Mouse (Mus musculus): ENCODE results near the gene Jak1.

The Jak1 gene

DNA sequence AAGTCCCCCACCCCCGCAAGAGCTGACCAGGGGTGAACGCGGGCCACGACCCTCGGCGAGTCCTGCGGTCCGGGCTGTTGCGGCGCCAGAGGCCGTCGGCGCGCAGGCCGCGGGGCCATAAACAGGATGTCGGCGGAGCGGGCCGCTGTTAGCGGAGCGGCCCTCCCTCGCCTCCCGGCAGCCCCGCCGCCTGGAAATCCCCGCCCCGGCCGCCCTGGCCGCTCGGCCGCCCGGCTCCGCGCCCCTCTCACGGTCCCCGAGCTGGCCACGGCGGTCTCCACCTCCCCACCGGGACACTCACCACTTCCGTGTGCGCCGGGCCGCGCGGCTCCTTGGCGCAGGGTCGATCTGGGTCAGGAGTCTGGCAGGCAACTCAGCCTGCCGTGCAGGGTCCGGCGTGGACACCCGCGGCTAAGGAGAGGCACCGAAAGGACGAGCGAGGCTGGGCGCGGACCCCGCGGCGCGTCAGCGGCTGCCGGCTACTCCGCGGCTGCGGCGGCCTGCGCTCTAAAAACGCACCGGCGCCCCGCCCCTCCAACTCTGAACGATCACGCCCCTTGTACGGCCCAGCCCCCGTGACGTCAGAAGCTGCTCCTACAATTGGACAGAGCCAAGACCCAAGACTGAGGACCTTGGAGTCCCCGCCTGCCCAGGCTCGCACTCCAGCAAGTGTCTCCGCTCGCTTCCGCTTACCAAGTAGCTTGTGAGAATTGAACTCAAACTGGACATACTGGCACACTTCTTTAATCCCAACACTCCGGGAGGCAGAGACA, at the start of gene Jak1:
Gene Jak1 (minus strand): TSS at position 542 of the 773 bp plus-strand sequence.
- under 1% methylated on average over 84 of the region's 84 CpGs for WGBS

DNA sequence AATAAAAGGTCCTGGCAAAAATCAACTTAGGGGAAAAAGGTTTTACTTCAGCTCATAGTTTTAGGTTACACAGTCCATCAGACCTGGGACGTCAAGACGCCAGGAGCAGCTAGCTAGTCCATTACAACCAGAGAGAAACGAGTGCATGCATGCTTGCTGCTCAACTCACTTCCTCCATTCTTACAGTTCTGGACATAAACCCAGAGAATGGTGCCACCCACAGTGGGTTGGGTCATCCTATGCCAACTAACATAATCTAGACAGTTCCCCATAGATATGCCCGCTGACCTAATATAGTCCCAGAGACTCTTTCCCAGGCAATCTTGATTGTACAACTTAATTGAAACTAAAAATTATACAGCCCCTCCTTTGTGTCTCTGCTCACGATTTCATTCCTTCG, 47.0 kb upstream of the Jak1 start:
- 83% methylated on average over 6 of the region's 6 CpGs for WGBS

DNA sequence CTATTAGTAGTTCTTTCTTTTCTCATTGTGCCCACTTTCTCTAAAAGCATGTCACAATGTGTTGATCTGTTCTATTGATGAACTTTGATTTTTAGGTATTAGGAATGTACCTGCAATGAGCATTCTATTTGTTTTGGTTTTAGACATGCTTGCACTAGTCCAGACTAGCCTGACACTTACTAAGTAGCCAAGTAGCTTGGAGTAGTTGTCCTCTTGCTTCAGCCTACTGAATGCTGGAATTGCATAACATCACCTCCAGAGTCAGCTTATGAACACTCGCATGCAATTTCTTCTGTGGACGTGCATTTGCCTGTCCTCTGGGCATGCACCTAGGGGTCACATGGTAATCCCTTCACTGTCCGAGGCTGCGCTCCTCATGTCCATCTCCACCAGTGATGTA, 43.1 kb upstream of the Jak1 start:
- 93% methylated on average over 4 of the region's 4 CpGs for WGBS

DNA sequence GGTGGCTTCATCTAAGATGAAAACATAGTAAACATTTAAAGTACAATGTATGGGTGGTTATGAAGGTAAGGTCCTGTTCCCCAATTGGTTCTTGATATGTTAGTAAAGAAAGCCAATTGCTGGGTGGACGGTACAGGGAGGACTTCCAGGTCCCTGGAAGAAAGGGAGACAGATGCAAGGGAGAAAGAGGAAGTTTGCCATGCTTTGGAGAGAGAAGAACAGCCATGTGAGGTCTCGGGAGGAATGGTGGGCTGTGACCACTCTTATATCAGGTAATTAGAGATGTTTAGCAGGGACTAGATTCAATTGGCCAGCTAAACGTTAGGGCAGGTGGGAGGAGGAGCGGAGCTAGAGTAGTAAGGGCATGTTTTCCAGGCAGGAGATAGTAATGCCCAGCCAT, 42.2 kb upstream of the Jak1 start:
- 84% methylated on average over 4 of the region's 4 CpGs for WGBS

DNA sequence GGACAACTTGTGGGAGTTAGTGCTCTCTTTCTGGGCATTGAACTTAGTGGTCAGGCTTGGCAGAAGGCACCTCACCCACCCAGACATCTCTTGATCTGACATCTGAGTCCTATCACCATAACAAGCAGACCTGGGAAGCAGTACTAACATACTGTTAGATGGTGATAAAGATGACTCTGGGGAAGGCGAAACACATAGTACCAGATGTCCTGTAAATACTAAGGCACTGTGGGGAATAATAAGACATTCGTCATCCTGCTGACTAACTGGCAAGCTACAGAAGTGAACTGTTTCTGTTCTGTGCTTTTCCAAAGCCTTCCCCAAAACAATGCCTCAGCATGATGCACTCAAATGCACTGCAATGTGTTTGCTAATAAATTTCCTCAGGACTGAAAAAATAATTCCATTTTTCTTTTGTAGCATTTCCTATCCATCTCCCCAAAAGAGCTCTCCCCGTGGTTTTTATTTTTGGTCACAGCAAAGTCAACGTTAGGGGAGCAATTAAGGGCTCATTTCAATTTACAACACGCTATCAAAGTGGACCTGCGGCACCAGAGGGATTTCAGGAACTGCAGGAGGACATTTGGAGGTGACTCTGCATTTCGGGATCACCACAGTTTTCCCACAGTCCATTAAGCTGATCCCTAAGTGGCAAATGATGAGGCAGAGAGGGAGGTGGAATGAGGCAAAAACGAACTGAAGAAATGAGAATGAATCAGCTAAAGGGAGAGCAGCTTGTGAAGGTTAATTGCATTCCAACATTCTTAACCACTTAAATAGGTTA, 41.2 kb upstream of the Jak1 start:
- WGBS = 37% methylated on average over 8 of the region's 8 CpGs

DNA sequence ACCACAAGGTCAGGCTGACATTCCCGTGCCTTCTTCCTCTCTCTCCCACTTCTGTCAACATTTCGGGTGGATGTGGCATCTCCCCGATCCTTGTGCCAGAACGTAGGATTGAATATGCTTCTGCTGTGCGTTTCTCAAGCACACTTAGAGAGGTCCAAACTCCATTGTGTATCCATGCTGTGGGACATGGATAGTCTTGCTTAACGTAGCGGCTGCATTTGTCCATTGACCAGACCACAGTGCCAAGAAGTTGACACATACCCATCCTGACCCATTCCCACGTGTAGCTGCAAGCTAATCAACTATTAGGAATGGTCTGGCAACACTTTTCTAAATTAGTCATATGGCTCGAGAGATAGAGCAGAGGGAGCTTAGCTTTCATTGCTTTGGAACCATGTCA, 40.0 kb upstream of the Jak1 start:
- WGBS = 78% methylated on average over 9 of the region's 9 CpGs

DNA sequence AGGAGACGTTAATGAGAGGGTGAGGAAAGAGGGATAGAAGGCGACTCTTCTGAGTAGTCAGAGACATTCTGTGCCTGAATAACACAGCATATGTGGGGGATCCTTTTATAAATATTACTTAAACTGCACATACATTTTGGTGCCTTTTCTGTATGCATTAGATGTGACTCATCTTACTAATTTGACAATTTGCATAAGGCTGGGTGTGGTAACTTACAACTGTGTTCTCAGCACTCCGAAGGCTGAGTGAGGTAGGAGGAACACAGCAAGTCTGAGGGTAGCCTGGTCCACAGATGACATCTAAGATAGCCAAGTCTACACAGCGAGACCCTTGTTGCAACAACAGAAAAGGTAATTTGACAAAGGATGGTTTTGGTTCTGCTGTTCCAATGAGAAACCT, 39.0 kb upstream of the Jak1 start:
- WGBS = 61% methylated on average over 4 of the region's 4 CpGs

DNA sequence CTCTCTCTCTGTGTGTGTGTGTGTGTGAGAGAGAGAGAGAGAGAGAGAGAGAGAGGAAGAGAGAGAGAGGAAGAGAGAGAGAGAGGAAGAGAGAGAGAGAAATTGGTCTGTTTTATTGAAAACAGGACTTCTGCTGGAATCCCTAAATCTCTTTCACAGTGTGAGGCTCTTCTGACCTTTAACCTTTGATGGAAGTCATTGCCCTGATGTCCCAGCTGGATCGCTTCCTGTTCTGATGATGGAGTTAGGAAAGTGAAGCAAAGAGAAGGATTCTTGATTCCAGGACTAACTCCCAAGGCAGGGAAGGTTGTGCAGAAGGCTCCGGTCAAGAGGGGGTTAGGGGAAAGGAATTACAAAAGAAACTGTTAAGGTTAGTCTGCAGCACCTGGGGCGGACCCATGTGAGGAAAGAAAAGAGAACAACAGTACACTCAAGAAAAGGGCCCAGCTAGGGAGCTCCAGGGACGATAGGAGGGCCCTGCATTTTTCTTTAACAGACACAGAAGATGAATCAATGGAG, 35.4 kb upstream of the Jak1 start:
- WGBS = 90% methylated on average over 4 of the region's 4 CpGs

DNA sequence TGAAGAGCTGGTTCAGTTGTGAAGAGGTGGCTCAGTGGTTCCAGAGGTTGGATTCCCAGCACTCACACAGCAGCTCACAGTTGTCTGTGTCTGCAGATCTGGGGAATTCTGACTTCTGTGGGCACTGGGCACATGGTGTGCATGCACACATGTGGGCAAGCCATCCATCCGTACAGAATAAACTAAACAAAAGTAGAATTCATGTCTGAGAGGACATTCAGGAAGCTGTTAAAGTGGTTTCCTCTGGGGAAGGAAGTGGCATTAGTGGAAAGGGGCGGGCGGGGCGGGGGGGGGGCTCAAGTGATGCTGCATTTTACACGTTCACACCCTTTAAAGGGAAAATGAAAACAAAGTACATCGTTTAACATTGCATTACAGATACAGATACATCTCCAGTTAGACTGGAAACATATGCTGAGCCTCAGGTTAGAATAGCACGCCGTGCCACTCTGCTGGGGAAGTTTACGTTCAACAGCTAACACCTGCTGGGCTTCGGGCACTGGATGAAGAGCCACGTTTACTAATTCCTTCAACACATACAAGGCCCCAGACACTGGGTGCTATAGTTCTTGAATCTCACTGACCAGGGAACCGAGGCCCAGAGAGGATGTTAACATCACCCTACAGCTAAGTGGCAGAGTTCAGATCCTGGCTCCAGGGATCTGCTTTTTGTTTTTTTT, 33.4 kb upstream of the Jak1 start:
- 78% methylated on average over 12 of the region's 12 CpGs for WGBS

DNA sequence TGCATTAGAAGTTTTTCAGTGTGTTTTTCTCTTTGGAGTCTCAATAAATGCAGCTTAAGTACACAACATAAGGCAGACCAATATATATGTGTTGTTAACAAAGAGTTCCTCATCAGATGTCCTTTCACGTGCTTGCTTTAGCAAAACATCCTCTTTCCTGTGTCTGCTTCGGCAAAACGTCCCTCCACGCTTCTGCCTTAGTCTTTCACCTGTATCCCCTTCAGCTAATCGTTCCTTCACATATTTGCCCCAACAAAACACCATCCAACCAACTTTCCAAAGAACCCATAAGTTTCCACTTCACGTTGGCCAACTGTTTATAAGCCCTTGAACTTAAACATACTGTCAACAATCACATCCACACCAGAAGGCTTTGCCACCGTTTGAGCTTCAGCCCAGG, 31.8 kb upstream of the Jak1 start:
- WGBS = 71% methylated on average over 7 of the region's 7 CpGs

DNA sequence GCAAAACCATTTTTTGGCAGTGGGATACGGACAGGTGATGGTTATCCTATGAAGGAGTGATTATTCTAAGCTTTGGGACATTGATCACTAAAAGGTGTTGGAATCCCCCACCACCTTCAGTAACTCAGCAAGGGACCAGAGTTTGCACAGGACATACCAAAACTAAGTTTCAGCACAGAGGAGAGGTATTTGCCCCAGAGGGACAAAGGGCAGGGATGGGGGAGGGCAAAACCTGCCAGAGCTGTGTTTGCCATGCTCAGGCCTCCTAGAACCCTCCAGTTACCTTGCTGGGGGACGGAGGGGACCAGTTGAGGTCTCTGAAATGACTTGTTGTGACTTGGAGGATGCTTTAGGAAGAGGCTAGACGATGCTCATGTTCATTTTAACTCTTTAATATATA, 30.7 kb upstream of the Jak1 start:
- WGBS = 93% methylated on average over 3 of the region's 3 CpGs

DNA sequence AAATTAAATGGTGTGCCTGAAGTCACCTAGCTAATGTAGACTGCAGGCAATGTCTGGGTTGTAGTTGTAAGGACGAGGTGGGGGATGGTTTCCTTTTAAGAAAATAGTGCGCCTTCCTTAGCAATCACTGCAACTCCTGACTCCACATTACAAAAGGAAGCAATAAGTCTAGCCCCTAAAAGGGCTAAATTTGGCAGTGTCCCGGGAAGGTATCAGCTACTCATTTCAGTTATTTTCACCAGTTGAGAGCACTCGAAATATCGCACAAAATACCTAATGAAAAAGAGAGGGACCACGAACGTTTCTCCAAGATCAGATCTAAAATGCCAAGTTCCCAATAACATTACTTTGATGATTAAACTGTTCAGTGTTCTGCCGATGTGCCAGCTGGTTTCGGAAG, 28.6 kb upstream of the Jak1 start:
- 83% methylated on average over 9 of the region's 9 CpGs for WGBS

DNA sequence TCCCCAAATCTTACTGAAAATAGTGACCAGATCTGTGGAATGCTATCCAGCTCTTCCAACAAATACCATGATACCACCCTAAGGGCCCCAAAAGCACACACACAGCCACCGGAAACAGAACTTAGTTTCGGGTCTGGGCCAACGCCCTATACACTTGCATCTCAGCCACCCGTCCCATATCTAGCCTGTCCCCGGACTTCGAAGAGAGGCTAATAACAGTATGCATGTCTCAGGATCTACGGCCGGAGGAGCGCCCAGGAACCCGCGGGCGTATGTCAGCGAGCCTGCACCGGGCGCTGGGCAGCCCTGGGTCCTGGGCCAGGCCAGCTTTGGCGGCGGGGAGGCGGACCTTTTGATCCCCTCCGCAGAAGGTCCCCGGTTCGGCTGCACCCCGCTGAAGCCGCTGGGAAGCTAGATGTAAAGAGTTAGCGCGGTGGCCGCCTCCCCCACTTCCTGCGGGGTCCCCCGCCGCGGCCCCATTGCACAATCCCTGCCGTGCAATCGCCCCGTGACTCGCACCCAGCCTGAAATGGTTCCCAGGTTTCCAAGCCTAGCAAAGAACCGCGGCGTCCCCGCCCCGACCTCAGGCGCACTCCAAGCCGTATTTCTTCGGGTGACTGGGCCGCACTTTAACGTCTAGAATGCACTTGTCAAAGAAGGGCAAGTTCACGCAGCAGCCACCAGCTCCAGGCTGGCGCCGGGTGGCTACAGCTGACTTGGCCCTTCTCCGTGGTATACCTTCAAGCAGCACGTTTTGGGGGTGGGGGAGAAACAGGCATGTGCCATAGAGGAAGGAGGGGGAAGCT, 27.9 kb upstream of the Jak1 start:
- WGBS = 12% methylated on average over 49 of the region's 49 CpGs

DNA sequence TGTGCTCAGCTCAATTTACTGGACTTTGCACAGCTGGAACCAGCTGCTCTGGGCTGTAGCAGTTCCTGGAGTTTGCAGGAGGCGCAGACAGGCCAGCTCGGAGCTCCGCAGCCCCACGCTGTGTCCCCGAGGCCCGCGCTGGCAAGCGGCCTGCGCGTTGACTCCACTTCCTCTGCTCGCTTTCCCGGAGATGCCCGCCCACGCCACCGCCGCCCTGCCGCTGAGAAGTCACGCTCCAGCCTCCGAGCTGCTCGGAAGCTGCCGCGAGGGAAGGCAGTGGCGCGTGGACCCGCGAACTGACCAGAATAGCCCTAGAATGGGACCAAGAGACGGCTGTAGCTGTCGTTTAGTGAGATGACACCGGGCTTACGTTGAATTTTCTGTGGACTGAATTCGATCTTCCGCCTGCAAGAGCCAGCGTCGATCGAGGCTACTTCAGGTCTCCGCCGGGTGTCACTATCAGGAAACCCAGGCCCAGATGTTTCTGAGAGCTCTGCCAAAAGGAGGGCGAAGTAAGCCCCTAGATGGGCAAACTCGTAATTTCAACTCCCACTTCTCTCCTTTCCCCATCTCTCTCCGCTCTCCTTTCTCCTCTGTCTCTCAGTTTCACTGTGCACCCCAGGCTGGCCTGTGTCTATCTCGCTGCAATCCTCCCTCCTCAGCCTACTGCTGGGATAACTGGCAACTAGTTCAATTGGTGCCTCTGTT, 27.1 kb upstream of the Jak1 start:
- 5% methylated on average over 41 of the region's 41 CpGs for WGBS

DNA sequence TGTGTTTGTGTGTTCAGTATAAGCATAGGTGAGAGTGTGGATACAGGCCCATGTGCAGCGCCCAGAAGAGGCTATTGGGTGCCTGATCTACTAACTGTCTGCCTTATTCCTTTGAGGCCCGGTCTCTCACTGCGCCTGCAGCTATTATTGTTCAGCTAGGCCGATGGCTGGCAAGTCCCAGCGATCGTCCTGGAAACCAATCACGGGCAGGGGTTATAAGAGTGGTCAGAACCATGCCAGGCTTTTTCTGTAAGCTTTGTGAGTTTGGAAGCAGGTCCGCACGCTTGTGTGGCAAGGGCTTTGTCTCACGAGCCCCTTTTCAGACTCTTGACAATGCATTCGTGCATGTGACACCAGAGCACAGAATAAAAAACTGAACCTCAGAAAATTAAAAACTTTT, 23.2 kb upstream of the Jak1 start:
- 79% methylated on average over 11 of the region's 11 CpGs for WGBS

DNA sequence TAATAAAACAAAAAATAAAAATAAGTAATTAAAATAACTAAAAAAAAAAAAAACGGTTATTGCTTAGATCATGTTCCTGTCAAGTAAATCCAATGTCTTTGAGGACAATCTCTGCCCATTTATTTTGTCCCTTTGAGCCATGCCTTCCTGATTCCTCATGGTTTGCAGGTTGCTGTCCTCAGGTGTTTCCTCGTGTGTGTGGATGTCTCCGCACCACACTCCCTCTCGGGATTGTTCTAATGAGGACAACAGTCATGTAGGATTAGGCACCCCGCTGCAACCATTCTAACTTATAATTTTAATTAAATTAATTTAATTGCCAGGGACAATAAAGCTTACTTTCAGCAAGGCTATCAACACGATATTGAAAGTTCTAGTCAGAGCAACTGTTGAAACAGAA, 21.5 kb upstream of the Jak1 start:
- WGBS = 91% methylated on average over 6 of the region's 6 CpGs

DNA sequence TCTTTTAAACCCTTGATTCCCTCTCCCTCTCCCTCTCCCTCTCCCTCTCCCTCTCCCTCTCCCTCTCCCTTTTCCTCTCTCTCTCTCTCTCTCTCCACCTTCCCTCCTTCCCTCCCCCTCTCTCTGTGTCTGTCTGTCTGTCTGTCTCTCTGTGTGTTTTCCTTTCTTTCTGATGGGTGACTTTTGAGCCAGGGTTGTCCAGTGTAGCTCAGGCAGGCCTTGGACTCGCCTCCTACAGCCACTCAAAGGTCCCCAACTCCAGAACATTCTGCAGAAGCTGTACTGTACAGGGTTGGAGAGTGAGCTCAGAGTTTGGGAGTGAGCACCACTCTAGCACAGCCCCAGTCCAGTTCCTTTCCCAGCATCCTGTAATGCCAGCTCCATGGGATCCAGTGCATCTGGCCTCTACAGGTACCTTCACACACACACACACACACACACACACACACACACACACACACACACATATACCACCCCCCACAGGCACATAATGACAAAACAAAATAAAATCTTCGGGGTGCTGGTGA, 20.9 kb upstream of the Jak1 start:
- 85% methylated on average over 2 of the region's 2 CpGs for WGBS

DNA sequence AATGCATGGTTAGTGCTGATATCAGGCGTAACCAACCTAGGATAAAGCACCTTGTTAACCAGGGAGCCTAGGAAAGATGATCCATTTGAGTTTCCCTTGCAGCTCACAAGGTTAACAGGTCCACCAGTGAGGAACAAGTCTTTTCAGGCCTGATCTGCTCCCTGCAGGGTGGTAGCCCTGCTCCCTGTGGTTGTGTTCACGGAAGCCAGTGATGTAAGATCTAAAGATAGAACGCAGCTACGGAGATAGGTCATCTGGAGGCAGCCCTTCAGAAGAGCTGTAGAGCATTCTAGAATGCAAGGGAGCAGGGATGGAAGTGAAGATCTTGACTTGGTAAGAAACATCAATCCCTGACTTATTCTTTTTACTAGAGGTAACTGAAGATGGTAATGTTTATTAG, 18.9 kb upstream of the Jak1 start:
- WGBS = 76% methylated on average over 4 of the region's 4 CpGs

DNA sequence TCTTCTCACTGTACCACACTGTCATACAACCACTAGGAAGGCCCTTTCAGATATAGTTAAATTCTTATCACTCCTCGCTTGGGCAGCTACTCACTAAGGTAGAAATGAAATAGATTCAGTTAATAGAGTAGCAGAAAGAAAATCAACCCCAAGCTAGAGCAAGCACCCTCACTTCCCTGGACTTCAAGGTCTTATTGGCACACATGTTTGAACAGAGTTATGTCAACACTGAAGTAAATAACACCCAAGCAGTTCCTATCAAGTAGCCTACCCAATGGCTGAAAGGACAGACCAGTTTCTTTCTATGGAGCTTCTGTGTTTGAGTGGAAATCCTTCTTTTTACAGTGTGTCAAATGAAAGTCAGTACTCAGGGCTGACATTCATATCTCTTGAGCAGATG, 17.2 kb upstream of the Jak1 start:
- 100% methylated on average over 1 of the region's 1 CpGs for WGBS

DNA sequence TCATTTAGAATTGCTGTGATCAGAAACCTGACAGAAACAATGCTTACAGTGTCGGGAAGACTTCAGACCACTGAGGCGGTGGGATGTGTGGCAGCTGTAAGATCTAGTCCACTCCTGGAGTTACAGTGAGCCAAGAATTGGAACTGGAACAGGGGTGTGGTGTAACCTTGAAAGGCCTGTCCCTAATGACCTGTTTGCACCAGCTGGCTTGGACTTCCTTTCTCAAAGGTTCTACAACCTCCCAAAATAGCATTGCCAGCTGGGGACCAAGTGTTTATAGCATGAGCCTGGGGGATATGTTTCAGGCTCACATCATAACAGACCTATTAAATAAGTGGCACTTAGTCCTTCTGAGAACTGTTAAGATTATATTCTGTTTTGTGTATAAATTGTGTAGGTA, 15.0 kb upstream of the Jak1 start:
- 88% methylated on average over 2 of the region's 2 CpGs for WGBS

Data from cerebral cortex, adult 2 months (tissue).